Mouse (Mus musculus) midbrain, embryonic 12.5 days (tissue): ENCODE data around the gene Pvalb. TPM values are rescaled to one million over a fixed set of nuclear protein-coding genes. Genes with fewer than 3 reads are reported as not detected.
A peak's percentile ranks its signal among the peaks of the same experiment; 100 is the strongest.

Experiments used
- ATAC-seq: fragments of 200-750 bp; cut with Nextera tagmentation; 2 replicates; pipeline ENCODE4 v1.8.0; 2017; ENCODE audit warnings: low read depth, moderate TSS enrichment, moderate library complexity; ENCODE audit not compliant: low FRiP score
- H3K27ac ChIP-seq: fragments of 300-500 bp; sonication (generic); replicated peaks from 2 replicates; pipeline ENCODE4 v1.5.1; 2016; ENCODE audit warnings: mild to moderate bottlenecking
- H3K27me3 ChIP-seq: fragments of 300-500 bp; sonication (generic); 2 replicates; pipeline ENCODE4 v1.6.1; 2016; ENCODE audit warnings: mild to moderate bottlenecking
- H3K36me3 ChIP-seq: fragments of 300-500 bp; sonication (generic); 2 replicates; pipeline ENCODE4 v1.6.1; 2016
- H3K4me1 ChIP-seq: fragments of 300-500 bp; sonication (generic); 2 replicates; pipeline ENCODE4 v1.6.1; 2016
- H3K4me2 ChIP-seq: fragments of 300-500 bp; sonication (generic); replicated peaks from 2 replicates; pipeline ENCODE4 v1.6.1; 2016; ENCODE audit warnings: mild to moderate bottlenecking, moderate library complexity
- H3K4me3 ChIP-seq: fragments of 300-500 bp; sonication (generic); 2 replicates; pipeline ENCODE4 v1.5.1; 2016; ENCODE audit warnings: mild to moderate bottlenecking
- H3K9ac ChIP-seq: fragments of 300-500 bp; sonication (generic); replicated peaks from 2 replicates; pipeline ENCODE4 v1.6.1; 2016; ENCODE audit warnings: mild to moderate bottlenecking, moderate library complexity
- H3K9me3 ChIP-seq: fragments of 300-500 bp; sonication (generic); 2 replicates; pipeline ENCODE4 v1.6.1; 2016; ENCODE audit warnings: mild to moderate bottlenecking
- WGBS: fragments of 180-500 bp; shearing (Covaris S2); methylation state at CpG from one replicate; pipeline ENCODE4 v1.1.7; 2016; 5-methylcytosine and 5-hydroxymethylcytosine counted together
- polyA plus RNA-seq: library from polyadenylated mRNA; unstranded; fragments of >200 nt; fragmentation: Nextera tagmentation; extraction: Ambion mirVana; gene quantifications from 2 replicates; pipeline ENCODE4 v1.2.1, GENCODE M21; 2016

The Pvalb gene
- polyA plus RNA-seq, 1 experiment from 2014 or later: 0.38 TPM

GRCm38 (mm10) chr15:78172256-78172898 is 33.8 kb downstream of the Pvalb start:
- WGBS: 76% methylated on average over 11 of the region's 11 CpGs
- no peak overlapping the region for H3K27ac ChIP-seq
- peak overlapping the region; percentile 74; the same call in 1 of the 2 replicates for H3K9ac ChIP-seq

GRCm38 (mm10) chr15:78171651-78172050 is 34.5 kb downstream of the Pvalb start:
- peaks cover 26% of the 10 kb centered on the region for H3K4me1 ChIP-seq
- H3K27me3 ChIP-seq: no peaks in the 10 kb centered on the region
- no peak overlapping the region for H3K9ac ChIP-seq
- H3K4me3 ChIP-seq: no peak overlapping the region
- no peak overlapping the region for H3K4me2 ChIP-seq
- H3K27ac ChIP-seq: no peak overlapping the region
- no peak for ATAC-seq
- peaks cover 14% of the 10 kb centered on the region for H3K36me3 ChIP-seq
- H3K9me3 ChIP-seq: no peaks in the 10 kb centered on the region
- WGBS: 93% methylated on average over 10 of the region's 10 CpGs

More at GRCm38 (mm10) chr15:78172256-78172898, 33.8 kb downstream of the Pvalb start:
- Histone ChIP-seq H3K36me3 (peaks cover 7% of the 10 kb centered on the region), H3K9me3 (no peaks in the 10 kb centered on the region), H3K4me2 (peak overlapping the region; percentile 84), H3K27me3 (no peaks in the 10 kb centered on the region), H3K4me3 (peak overlapping the region; percentile 67), H3K4me1 (peaks cover 26% of the 10 kb centered on the region)
- ATAC-seq: no peak

DNA sequence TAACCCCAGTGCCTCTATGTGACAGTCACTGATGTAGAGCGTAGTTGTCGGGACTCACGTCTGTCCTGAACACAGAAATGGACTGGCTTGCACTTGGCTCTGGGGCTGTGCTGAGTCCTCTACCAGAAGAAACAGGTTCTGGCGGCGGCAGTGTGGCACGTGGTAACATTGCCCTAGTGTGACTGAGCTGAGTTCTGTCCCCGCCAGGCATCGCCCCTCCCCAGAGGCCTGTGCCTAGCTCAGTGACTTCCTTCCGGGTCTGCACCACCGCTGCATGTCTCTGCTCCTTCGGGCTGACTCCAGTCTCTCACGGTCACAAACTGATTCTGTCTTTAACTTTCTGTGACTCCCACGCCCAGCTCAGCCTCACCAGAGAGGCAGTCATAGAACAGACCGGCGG is 35.5 kb downstream of the Pvalb start:
- Histone ChIP-seq H3K4me1 (peaks cover 26% of the 10 kb centered on the region), H3K27me3 (no peaks in the 10 kb centered on the region), H3K9me3 (no peaks in the 10 kb centered on the region), H3K9ac (no peak overlapping the region), H3K4me2 (no peak overlapping the region), H3K27ac (no peak overlapping the region), H3K4me3 (no peak overlapping the region), H3K36me3 (peaks cover 22% of the 10 kb centered on the region)
- ATAC-seq: no peak
- 92% methylated on average over 15 of the region's 15 CpGs for WGBS

- H3K4me2 ChIP-seq: no peak overlapping the region
- H3K9me3 ChIP-seq: no peaks in the 10 kb centered on the region
- no peak overlapping the region for H3K4me3 ChIP-seq
- peaks cover 29% of the 10 kb centered on the region for H3K4me1 ChIP-seq
- no peak overlapping the region for H3K9ac ChIP-seq
- no peak overlapping the region for H3K27ac ChIP-seq
- WGBS: 89% methylated on average over 11 of the region's 11 CpGs
- no peak for ATAC-seq
- peaks cover 30% of the 10 kb centered on the region for H3K36me3 ChIP-seq
- H3K27me3 ChIP-seq: no peaks in the 10 kb centered on the region
Measured at GRCm38 (mm10) chr15:78169566-78169965, 36.6 kb downstream of the Pvalb start.

DNA sequence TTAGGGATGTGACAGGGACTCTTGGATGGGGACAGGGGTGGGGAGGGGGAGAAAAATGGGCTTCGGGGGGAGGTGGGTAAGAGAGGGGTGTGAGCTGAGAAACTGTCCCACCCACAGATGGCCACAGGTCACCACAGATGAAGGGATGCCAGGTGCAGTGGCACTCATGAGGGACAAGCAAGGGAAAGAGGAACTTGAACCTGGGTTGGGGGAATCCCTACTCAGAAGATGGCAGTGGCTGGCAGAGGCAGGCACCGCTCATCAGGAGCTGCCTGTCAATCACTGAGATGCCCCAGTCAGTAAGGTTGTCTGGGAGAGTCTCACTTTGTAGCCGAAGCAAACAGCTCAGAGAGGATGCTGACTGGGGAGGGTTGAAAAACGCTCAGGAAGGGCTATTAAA is 40.9 kb downstream of the Pvalb start:
- no peak overlapping the region for H3K4me3 ChIP-seq
- 86% methylated on average over 4 of the region's 4 CpGs for WGBS
- H3K36me3 ChIP-seq: peaks cover 53% of the 10 kb centered on the region

GRCm38 (mm10) chr15:78164466-78164865 is 41.7 kb downstream of the Pvalb start:
- H3K36me3 ChIP-seq: peaks cover 53% of the 10 kb centered on the region
- H3K9ac ChIP-seq: no peak overlapping the region
- 77% methylated on average over 11 of the region's 11 CpGs for WGBS
- H3K27ac ChIP-seq: peak overlapping the region; percentile 63
- H3K4me1 ChIP-seq: peaks cover 9% of the 10 kb centered on the region; the same call in 1 of the 2 replicates
- no peak overlapping the region for H3K4me3 ChIP-seq
- H3K9me3 ChIP-seq: no peaks in the 10 kb centered on the region
- no peak for ATAC-seq
- H3K4me2 ChIP-seq: no peak overlapping the region
- H3K27me3 ChIP-seq: no peaks in the 10 kb centered on the region

More for the DNA sequence above, 40.9 kb downstream of the Pvalb start:
- no peaks in the 10 kb centered on the region for H3K9me3 ChIP-seq
- ATAC-seq: no peak
- H3K4me1 ChIP-seq: peaks cover 9% of the 10 kb centered on the region; the same call in 1 of the 2 replicates
- H3K9ac ChIP-seq: no peak overlapping the region
- H3K27ac ChIP-seq: no peak overlapping the region
- H3K27me3 ChIP-seq: no peaks in the 10 kb centered on the region
- H3K4me2 ChIP-seq: no peak overlapping the region

GRCm38 (mm10) chr15:78161946-78162345 is 44.3 kb downstream of the Pvalb start:
- H3K9ac ChIP-seq: no peak overlapping the region
- 89% methylated on average over 9 of the region's 9 CpGs for WGBS

DNA sequence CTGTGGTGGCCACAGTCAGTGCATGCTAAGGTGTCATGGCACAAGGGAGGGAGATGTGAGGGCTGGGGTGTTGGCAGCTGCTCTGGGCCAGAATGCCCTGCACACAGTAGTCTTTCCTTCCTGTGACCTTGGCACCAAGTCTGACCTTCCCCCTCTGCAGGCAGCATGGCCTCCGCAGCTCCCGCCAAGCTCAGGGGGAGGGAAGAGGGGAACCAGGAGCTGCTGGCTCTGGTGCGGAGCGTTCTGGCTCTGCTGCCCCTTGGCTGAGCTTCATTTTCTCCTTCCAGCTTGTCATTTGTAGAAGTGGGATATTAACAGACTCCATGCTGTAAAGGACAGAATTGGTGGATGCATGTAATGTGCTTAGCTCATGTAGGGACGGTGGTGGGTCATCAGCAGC is 47.9 kb downstream of the Pvalb start:
- 89% methylated on average over 5 of the region's 5 CpGs for WGBS
- Histone ChIP-seq H3K9ac (no peak overlapping the region), H3K27ac (no peak overlapping the region), H3K9me3 (no peaks in the 10 kb centered on the region), H3K4me3 (no peak overlapping the region), H3K4me1 (peaks cover 4% of the 10 kb centered on the region; the same call in 1 of the 2 replicates), H3K36me3 (peaks cover 14% of the 10 kb centered on the region; the same call in 1 of the 2 replicates), H3K4me2 (no peak overlapping the region), H3K27me3 (no peaks in the 10 kb centered on the region)
- ATAC-seq: no peak

More at GRCm38 (mm10) chr15:78161946-78162345, 44.3 kb downstream of the Pvalb start:
- Histone ChIP-seq H3K4me3 (no peak overlapping the region), H3K4me1 (peaks cover 9% of the 10 kb centered on the region; the same call in 1 of the 2 replicates), H3K36me3 (peaks cover 42% of the 10 kb centered on the region), H3K9me3 (no peaks in the 10 kb centered on the region), H3K4me2 (no peak overlapping the region), H3K27ac (no peak overlapping the region), H3K27me3 (no peaks in the 10 kb centered on the region)
- ATAC-seq: no peak

DNA sequence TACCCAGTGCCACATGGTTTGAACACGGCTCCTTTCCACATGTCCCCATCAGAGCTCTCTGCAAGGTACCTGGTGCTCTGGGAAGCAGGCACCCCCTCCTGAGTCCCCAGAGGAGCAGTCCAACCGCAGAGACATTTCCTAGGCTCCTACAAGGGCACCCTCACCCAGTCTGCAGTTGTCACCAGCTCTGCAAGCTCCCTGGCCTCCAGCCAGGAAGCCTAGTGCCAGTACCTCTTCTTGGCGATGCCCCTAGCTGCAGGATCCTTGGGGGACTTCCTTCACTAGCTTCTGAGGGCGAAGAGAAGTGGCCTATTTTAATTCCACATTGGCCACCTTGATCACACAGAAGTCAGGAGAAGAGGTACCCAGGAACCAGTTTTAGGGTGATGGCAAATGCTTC is 48.4 kb downstream of the Pvalb start:
- Histone ChIP-seq H3K4me3 (no peak overlapping the region), H3K27me3 (no peaks in the 10 kb centered on the region), H3K9me3 (no peaks in the 10 kb centered on the region), H3K9ac (no peak overlapping the region), H3K36me3 (peaks cover 9% of the 10 kb centered on the region; the same call in 1 of the 2 replicates), H3K4me1 (peaks cover 9% of the 10 kb centered on the region), H3K4me2 (no peak overlapping the region), H3K27ac (no peak overlapping the region)
- 81% methylated on average over 4 of the region's 4 CpGs for WGBS
- no peak for ATAC-seq

DNA sequence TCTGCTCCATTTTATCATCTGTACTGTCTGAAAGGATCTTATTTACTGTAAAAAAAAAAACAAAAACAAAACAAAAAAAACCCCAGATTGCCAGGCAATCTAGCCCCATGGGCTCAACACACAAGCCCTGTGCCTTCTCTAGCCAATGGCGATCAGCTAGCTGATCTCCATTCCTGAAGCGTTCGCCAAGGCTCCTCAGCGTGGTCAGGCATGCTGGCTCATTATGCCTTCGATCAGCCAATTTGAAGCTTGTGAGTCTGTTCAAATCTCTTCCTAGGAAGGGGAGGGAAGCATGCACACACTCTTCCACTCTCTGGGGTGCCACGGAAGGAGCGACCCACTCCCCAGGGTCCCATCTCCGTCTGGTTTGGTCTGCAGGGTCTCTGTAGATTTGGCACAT is 48.9 kb downstream of the Pvalb start:
- 79% methylated on average over 8 of the region's 8 CpGs for WGBS
- peaks cover 7% of the 10 kb centered on the region; the same call in 1 of the 2 replicates for H3K36me3 ChIP-seq
- H3K27ac ChIP-seq: no peak overlapping the region
- no peak overlapping the region for H3K4me3 ChIP-seq
- no peak for ATAC-seq
- no peak overlapping the region for H3K9ac ChIP-seq
- no peaks in the 10 kb centered on the region for H3K27me3 ChIP-seq
- H3K4me1 ChIP-seq: peaks cover 9% of the 10 kb centered on the region
- H3K9me3 ChIP-seq: no peaks in the 10 kb centered on the region
- no peak overlapping the region for H3K4me2 ChIP-seq

- no peaks in the 10 kb centered on the region for H3K9me3 ChIP-seq
- no peaks in the 10 kb centered on the region for H3K27me3 ChIP-seq
- H3K9ac ChIP-seq: no peak overlapping the region
- no peak overlapping the region for H3K4me3 ChIP-seq
- ATAC-seq: no peak
- 90% methylated on average over 6 of the region's 6 CpGs for WGBS
- H3K27ac ChIP-seq: no peak overlapping the region
- no peak overlapping the region for H3K4me2 ChIP-seq
- H3K4me1 ChIP-seq: peaks cover 9% of the 10 kb centered on the region
- no peaks in the 10 kb centered on the region for H3K36me3 ChIP-seq
Measured at GRCm38 (mm10) chr15:78155421-78155820, 50.8 kb downstream of the Pvalb start.

DNA sequence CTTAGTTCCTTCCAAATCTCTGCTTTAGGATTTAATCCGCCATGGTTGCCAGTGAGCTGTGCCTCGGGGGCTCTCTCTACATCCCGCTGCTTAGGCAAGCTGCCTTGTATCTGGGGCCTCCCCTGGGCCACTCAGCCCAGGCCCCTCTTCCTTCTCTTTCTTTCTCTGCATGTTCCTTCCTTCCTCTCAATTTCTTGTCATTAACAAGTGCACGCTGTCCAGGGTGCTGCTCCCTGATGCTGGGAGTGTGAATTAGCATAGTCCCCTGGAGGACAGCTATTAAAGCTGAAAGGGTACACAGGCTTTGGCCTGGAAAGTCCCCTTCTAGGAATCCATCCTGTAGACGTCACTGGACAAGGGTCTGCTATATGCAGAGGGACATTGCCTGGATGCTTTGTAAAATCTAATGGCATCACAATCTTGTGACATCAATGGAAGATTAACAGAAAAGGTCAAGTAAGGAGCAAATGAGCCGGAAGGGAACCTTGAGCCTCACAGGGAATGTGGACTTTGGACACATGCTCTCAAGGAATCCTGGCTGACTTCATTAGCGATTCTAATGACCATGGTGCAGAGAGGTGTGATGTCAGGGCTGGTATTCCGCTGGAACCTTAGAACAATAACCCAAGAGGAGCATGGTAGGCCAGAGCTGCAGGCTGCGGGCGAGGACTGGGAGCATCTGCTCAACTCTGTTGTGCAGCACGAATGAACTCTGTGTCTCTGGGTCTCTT is 53.0 kb downstream of the Pvalb start:
- Histone ChIP-seq H3K27me3 (no peaks in the 10 kb centered on the region), H3K9ac (no peak overlapping the region), H3K4me1 (peaks cover 9% of the 10 kb centered on the region), H3K9me3 (no peaks in the 10 kb centered on the region), H3K36me3 (no peaks in the 10 kb centered on the region), H3K4me2 (no peak overlapping the region), H3K27ac (0 out of 2 replicates have a peak overlapping the region, but pooled peaks have one; percentile 46), H3K4me3 (no peak overlapping the region)
- 37% methylated on average over 11 of the region's 11 CpGs for WGBS
- no peak for ATAC-seq
